Comparison of ENCODE assay signal across 27 mouse cellular contexts in genomic region chr7:119550471-119551222, GRCm38 (mm10). TPM values are rescaled to one million over a fixed set of nuclear protein-coding genes. Genes with fewer than 3 reads are reported as not detected.
DNase-seq lines count a peak whose midpoint lies in the region; ATAC-seq lines count a peak whose summit lies in the region.
"Had no signal": no experiment of that assay in that cellular context is flagged by ENCODE, and none has a peak within 500 bp of the region (broad histone marks: within the 10 kb centered on the region; RNA-seq: fewer than 3 reads in every experiment).

No protein-coding gene starts in this region.

- H3K27me3 ChIP-seq in kidney, embryonic 15.5 days, result no peaks in the 10 kb centered on the region
- H3K27me3 ChIP-seq: CH12.LX; embryonic facial prominence, embryonic 12.5 days; forebrain, embryonic 13.5 days; forebrain, embryonic 15.5 days; Patski had no signal

- H3K36me3 ChIP-seq in kidney, embryonic 15.5 days, result no peaks in the 10 kb centered on the region
- H3K36me3 ChIP-seq: embryonic facial prominence, embryonic 10.5 days; embryonic facial prominence, embryonic 12.5 days; forebrain, embryonic 15.5 days; G1E had no signal

- WGBS in kidney, embryonic 15.5 days, result 80% methylated on average over 3 of the region's 3 CpGs

- peak; percentile 29 for DNase-seq in kidney, adult 11 months
- DNase-seq in kidney, adult 8-10 months, result peak; percentile 46 to 57
- DNase-seq in kidney, postnatal 14 days, result no peak
- DNase-seq in kidney, postnatal 25 days, result peak; percentile 41 to 58
- no peak for DNase-seq in kidney, postnatal 4 days
- DNase-seq: adrenal gland, adult 8-10 months; adrenal gland, postnatal 14 days; adrenal gland, postnatal 36 days; B cell, adult 2 months; cerebellum, adult 11-12 months; cerebellum, adult 2 months; cerebellum, adult 9-10 months; cerebellum, postnatal 10 days; cerebellum, postnatal 25 days had no signal

- no peak overlapping the region for H3K4me3 ChIP-seq in kidney, embryonic 15.5 days (replicated peaks)
- H3K4me3 ChIP-seq: embryonic facial prominence, embryonic 10.5 days; embryonic facial prominence, embryonic 12.5 days; forebrain, embryonic 13.5 days; forebrain, embryonic 15.5 days had no signal

- H3K27ac ChIP-seq in kidney, embryonic 15.5 days, result no peak overlapping the region
- H3K27ac ChIP-seq: embryonic facial prominence, embryonic 10.5 days; embryonic facial prominence, embryonic 12.5 days; forebrain, embryonic 13.5 days; forebrain, embryonic 15.5 days had no signal

- ATAC-seq in kidney, embryonic 15.5 days (replicated peaks; ENCODE audit: low FRiP score), result no peak
- ATAC-seq: activated CD4-positive, CD25-positive, alpha-beta regulatory T cell, adult 4 months; CD4-positive, CD25-positive, alpha-beta regulatory T cell, adult 4 months; forebrain, embryonic 13.5 days; forebrain, embryonic 15.5 days; Patski had no signal

- H3K4me1 ChIP-seq in kidney, embryonic 15.5 days, result no peaks in the 10 kb centered on the region
- H3K4me1 ChIP-seq: embryonic facial prominence, embryonic 10.5 days; embryonic facial prominence, embryonic 12.5 days; forebrain, embryonic 13.5 days; forebrain, embryonic 15.5 days had no signal

- H3K9ac ChIP-seq in kidney, embryonic 15.5 days, result no peak overlapping the region
- H3K9ac ChIP-seq: embryonic facial prominence, embryonic 12.5 days; forebrain, embryonic 13.5 days; forebrain, embryonic 15.5 days had no signal

- no peaks in the 10 kb centered on the region for H3K9me3 ChIP-seq in kidney, embryonic 15.5 days (replicated peaks)
- H3K9me3 ChIP-seq: embryonic facial prominence, embryonic 10.5 days; embryonic facial prominence, embryonic 12.5 days; forebrain, embryonic 13.5 days; forebrain, embryonic 15.5 days; G1E had no signal

- H3K4me2 ChIP-seq in kidney, embryonic 15.5 days, result no peak overlapping the region
- H3K4me2 ChIP-seq: embryonic facial prominence, embryonic 12.5 days; forebrain, embryonic 13.5 days; forebrain, embryonic 15.5 days had no signal

RNA-seq across cellular contexts. Expression of gene Acsm2, which starts 3.5 kb away (rescaled TPM):
- 26.0 and 29.4 TPM in 2 replicates for polyA plus RNA-seq in kidney, embryonic 15.5 days (2015; fragmentation: Nextera tagmentation; extraction: Ambion mirVana)
- polyA plus RNA-seq: cerebellum, adult 2 months; cortical plate, adult 2 months; embryonic facial prominence, embryonic 10.5 days; embryonic facial prominence, embryonic 12.5 days; embryonic facial prominence, embryonic 14.5 days; forebrain, embryonic 11.5 days; forebrain, embryonic 13.5 days; forebrain, embryonic 15.5 days; G1E had no signal

RNA-seq across cellular contexts. Expression of gene Pdilt, which starts 27.4 kb away (rescaled TPM):
- 0.06 and 0.10 TPM in 2 replicates for polyA plus RNA-seq in kidney, embryonic 15.5 days (2015; fragmentation: Nextera tagmentation; extraction: Ambion mirVana)
- polyA plus RNA-seq: activated CD4-positive, CD25-positive, alpha-beta regulatory T cell, adult 4 months; CD4-positive, CD25-positive, alpha-beta regulatory T cell, adult 4 months; cerebellum, adult 2 months; cortical plate, adult 2 months; embryonic facial prominence, embryonic 10.5 days; embryonic facial prominence, embryonic 12.5 days; embryonic facial prominence, embryonic 14.5 days; forebrain, embryonic 11.5 days; forebrain, embryonic 13.5 days; forebrain, embryonic 15.5 days; G1E; Patski had no signal

RNA-seq across cellular contexts. Expression of gene Acsm5, which starts 31.4 kb away (rescaled TPM):
- polyA plus RNA-seq in kidney, embryonic 15.5 days (2015; fragmentation: Nextera tagmentation; extraction: Ambion mirVana), result 0.64 and 1.0 TPM in 2 replicates
- polyA plus RNA-seq: activated CD4-positive, CD25-positive, alpha-beta regulatory T cell, adult 4 months; CD4-positive, CD25-positive, alpha-beta regulatory T cell, adult 4 months; embryonic facial prominence, embryonic 10.5 days; embryonic facial prominence, embryonic 12.5 days; forebrain, embryonic 11.5 days; forebrain, embryonic 13.5 days; forebrain, embryonic 15.5 days; G1E had no signal

RNA-seq across cellular contexts. Expression of gene Acsm1, which starts 56.2 kb away (rescaled TPM):
- 2.1 and 2.6 TPM in 2 replicates for polyA plus RNA-seq in kidney, embryonic 15.5 days (2015; fragmentation: Nextera tagmentation; extraction: Ambion mirVana)
- polyA plus RNA-seq: activated CD4-positive, CD25-positive, alpha-beta regulatory T cell, adult 4 months; CD4-positive, CD25-positive, alpha-beta regulatory T cell, adult 4 months; cerebellum, adult 2 months; cortical plate, adult 2 months; embryonic facial prominence, embryonic 10.5 days; embryonic facial prominence, embryonic 12.5 days; forebrain, embryonic 11.5 days; forebrain, embryonic 13.5 days; forebrain, embryonic 15.5 days; G1E; Patski had no signal

Comparison
In these comparisons a context has a peak if more than half of its experiments do, and no peak if none do; other contexts are left out.
1. DNase-seq: peak in kidney, adult 11 months (single experiment), kidney, adult 8-10 months (2 of 2) and kidney, postnatal 25 days (2 of 2); none in kidney, postnatal 14 days (single experiment) and kidney, postnatal 4 days (0 of 2).